Mouse (Mus musculus) layer of hippocampus, postnatal 10 days (tissue): ENCODE results near the gene Tmem222. TPM values are rescaled to one million over a fixed set of nuclear protein-coding genes. Genes with fewer than 3 reads are reported as not detected.

Experiments
- DNase-seq, 2 experiments: peaks; one replicate each; pipeline ENCODE4 v3.0.0; 2021; ENCODE audit warnings: low spot score in 2 of 2
- total RNA-seq, 2 experiments: library from RNA; stranded (reverse); gene quantifications; 2 replicates each; pipeline ENCODE4 v1.2.3; 2021

Gene Tmem222
- total RNA-seq, 2 experiments from 2014 or later = 74.9 to 80.1 TPM

DNA sequence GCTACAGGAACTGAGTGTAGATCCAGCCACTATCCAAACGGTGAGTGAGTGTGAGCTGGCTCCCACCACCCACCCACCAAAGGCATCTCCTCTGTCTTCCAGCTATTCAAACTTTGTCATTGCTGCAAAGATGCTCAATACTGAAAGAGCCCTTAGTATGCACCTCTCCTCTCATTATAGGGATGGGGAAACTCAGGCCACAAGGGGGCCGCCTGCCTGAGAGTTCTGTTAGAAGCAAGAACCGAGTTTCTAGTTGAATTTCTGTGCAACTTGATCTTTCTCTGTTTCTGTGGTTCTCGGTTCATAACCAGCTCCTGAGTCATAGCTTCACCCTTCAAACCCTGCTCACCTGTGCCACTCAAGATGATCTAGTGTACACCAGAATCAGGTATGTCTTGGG, 25.5 kb downstream of the Tmem222 start:
- peak in 1 of 2 experiments; percentile 34 for DNase-seq

DNA sequence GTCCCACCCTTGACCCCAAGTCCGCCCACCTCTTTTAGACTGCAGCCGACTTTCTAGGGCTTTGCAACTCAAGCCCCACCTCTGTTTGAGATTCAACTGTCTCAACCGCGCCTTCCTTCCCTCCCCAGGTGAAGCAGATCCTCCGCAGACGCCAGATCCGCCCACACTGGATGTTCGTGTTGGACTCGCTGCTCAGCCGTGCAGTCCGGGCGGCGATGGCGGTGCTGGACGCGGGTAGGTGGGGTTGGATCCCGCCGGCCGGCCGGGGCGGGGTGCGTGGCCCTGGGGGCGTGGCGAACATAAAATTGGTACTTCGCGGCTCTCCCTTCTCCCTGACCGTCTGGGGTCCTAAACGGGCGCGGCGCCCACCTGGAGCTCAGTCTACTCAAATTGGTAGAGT, 26.4 kb downstream of the Tmem222 start:
- no peak for DNase-seq

DNA sequence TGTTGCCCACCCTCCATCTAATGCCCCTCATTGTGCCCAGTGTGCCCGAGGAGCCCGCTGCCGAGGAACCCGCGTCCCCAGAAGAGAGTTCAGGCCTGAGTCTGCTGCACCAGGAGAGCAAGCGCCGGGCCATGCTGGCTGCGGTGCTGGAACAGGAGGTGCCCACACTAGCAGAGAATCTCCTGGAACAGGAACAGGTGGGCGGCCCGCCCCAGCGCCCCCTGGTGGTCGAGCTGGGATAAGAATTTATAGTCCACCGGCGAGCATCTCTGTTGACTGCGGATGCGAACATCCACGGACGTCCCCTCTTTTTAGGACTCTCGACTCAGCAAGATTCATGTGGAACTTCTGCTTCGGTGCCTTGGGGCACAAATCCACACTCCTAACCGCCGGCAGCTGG, 27.0 kb downstream of the Tmem222 start:
- DNase-seq = peak; percentile 88

DNA sequence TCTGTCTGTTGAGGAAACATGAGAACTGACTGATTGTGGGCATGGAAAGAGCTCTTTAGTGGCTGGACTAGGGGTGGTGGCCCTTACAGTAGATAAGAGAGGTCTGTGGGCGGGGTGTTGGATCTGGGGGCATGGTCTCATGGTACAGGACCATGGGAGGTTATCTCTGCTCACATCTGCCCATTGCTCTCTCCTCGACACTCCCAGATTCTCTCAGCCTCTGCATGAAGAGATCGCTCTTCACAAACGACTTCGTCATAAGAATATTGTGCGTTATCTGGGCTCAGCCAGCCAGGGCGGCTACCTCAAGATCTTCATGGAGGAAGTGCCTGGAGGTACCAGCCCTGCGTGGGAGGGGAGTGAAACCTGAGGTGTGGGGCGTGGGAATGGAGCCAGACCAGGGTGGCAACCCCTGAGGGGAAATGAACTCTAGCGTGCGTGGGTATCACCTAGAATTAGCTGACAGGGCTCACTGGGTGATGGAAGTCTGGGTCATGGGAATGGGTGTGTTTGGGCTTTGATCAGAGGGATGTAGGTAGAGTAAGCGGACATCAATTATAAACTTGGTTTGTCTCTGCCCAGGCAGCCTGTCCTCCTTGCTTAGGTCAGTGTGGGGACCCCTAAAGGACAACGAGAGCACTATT, 29.7 kb downstream of the Tmem222 start:
- DNase-seq = no peak

DNA sequence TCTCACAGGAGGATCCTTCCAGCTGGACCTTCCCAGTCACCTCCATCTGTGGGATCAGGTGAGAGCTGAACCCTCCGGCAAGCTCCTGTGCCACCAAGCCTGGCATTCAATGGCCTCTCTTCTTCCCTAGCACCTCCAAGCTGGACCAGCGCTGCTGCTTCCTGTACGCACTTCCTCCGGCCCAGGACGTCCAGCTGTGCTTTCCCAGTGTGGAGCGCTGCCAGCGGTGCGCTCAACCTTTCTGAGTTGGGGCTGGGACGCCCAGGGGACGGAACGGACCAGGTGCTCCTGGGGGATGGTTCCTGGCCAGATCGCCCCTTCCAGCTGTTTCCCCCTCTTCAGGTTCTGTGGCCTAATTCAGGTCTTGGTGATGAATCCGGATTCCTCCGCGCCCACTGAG, 30.5 kb downstream of the Tmem222 start:
- DNase-seq = no peak

DNA sequence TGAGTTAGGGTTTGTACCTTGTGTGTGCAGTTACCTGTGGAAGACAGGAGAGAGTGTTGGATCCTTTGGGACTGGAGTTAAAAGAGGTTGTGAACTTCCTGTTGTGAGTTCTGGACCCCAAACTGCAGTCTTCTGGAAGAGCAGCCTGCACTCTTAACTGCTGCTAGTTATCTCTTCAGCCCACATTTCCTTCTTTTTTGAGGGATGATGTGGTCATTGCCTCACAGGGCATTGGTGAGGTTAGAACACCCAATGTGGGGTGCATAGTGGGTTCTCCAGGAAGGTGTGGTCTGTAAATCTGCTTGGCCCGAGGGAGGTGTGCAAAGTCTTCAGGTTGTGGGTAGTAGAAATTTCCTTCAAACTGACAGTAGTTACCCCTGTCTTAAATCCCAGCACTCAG, 33.3 kb downstream of the Tmem222 start:
- no peak for DNase-seq

DNA sequence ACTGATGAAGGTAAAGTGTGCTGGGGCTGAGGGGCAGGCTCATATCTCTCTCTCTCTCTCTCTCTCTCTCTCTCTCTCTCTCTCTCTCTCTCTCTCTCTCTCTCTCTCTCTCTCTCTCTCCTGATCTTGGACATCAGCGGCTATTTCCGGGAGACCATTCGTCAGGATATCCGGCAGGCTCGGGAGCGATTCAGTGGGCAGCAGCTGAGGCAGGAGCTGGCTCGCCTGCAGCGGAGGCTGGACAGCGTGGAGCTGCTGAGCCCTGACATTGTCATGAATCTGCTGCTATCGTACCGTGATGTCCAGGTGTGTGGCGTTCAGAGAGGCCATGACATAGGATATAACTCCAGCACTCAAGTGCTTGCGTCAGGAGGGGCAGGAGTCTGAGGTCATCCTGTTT, 34.1 kb downstream of the Tmem222 start:
- DNase-seq = no peak

DNA sequence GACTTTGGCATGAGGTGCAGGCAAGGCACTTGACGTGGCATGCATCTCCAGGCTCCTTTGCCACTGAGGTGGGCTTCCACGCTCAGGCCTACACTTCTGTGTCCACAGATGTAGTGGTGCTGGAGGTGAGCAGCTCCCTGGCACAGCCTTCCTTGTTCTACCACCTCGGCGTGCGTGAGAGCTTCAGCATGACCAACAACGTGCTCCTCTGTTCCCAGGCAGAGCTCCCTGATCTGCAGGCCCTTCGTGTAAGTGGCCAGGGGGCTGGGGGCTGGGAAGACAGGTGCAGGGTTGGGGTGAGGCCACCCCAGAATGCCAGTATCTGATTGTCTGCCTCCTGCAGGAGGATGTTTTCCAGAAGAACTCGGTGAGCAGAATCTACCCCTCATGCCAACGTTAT, 34.9 kb downstream of the Tmem222 start:
- no peak for DNase-seq

DNA sequence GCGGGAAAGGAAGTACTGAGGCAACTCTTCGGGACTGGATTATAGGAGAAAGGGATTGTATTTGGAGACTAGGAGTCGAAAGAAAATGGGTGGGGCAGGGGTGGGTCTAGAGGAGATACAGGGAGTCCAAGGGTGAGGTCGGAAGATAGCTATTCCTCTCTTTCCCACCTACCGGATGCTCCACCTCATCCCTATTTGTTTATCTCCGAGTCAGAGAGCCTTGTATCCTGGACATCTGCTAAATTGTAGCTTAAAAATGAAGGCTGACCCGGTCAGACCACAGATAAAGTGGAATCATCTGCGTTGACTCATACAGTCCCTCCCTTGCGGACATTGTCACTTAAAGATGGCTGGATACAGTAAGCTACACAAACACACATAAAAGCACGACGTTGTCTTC, 35.7 kb downstream of the Tmem222 start:
- DNase-seq = no peak

DNA sequence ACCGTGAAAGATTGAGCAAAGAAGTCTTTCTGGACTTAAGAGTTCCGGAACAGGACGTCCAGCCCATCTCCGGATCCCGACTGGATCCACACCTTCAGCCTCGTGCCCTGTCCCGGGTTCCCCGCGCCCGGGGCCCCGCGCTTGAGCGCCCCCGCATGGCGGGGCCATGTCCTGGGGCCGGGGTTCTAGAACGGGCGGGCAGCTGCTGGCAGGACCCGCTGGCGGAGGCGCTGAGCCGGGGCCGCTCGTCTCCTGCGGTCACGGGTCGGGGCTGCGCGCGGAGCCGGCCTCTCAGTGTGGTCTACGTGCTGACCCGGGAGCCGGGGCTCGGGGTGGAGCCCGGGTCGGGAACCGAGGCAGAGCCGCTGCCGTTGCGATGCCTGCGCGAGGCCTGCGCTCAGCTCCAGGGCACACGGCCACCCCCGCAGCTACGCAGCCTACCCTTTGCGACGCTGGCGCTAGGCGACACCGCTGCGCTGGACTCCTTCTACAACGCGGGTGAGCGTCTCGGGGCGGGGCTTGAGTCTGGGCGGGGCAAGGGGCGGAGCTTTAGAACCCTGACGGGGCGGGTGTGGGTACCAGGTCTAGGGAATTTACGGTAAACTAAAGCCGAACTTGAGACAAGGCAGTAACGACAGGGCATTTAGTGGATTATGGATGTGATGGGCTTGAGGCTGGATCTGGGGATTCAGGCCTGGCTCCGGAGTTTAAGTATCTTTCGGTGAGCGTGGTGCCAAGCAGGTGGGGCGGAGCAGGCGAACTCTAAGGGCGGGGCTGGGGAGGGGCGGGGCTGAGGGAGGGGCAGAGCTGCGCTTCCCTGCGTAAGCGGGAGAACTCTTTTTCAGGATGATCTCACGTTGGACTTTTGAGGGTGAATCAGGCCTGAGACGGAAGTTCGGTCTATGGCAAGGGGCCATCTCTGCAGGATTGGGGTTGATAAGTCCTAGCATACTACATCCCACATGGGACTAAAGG, 36.4 kb downstream of the Tmem222 start:
- peak; percentile 84 to 90 for DNase-seq

DNA sequence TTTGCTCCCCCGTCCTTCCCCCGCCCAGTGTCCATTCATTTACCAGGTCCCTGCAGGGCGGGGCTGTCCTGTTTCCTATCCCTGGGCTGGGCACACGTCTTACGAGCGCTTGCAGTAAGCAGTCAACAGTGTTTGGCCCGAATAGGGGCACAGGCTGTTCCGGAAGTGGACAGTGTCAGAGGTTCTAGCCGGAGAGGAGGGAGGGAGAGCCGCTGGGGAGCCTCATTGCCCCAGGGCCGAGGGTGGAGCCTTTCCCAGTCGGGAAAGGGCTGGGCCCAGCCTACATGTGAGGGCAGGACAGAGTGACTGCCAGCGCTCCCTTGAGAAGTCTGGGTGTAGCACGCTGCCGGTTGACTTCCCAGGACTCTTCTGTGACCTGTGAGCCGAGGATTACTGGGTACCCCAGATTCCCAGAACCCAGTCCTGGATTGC, 37.1 kb downstream of the Tmem222 start, which contains the start of gene Map3k6:
Gene Map3k6, plus strand, starts transcription at position 329 of the 432 bp plus-strand sequence.
- no peak for DNase-seq

DNA sequence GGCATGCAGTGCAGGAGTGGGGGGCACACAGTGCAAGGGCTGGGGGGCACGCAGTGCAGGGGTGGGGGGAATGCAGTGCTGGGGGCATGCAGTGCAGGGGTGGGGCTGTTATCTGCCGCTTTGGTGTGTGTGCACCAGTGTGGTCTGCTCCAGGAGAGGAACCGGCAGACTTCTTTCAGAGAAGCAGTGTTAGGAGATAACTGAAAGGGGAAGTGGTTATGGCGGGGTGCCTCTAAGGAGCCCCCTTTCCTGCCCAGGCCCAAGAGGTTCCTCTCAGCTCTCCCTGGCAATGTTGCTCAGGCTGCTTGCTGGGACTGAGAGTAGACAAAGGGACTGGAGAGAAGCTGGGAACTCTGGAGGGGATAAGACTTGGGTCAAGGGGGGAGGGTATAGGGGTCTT, 39.7 kb downstream of the Tmem222 start:
- DNase-seq = no peak

DNA sequence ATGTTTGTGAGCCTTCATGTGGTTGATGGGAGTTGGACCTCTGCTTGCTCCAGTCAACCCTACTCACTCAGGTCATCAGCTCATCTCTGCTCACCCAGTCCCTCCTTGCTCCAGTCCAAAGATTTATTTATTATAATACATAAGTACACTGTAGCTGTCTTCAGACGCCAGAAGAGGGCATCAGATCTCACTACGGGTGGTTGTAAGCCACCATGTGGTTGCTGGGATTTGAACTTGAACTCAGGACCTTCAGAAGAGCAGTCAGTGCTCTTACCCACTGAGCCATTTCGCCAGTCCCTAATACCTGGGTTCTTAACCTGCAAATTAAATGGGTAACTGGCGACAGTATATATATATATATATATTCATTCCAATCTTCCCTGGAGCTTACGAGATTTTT, 42.2 kb downstream of the Tmem222 start:
- no peak for DNase-seq

DNA sequence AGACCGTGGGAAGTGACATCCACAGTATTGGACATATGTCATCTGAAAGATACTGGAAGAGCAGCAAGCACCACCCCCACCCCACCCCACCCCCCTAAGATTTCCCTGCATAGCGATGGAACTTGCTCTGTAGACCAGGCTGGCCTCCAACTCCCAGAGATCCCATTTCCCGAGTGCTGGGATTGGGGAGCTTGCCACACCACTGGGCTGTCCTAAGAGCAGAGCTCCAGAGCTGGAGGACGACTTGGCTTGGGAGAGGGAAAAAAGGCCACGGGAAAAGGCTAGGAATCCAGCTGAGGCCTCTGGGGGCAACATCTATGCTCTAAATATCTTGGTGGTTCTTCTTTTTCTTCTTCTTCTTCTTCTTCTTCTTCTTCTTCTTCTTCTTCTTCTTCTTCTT, 42.8 kb downstream of the Tmem222 start:
- DNase-seq = no peak

DNA sequence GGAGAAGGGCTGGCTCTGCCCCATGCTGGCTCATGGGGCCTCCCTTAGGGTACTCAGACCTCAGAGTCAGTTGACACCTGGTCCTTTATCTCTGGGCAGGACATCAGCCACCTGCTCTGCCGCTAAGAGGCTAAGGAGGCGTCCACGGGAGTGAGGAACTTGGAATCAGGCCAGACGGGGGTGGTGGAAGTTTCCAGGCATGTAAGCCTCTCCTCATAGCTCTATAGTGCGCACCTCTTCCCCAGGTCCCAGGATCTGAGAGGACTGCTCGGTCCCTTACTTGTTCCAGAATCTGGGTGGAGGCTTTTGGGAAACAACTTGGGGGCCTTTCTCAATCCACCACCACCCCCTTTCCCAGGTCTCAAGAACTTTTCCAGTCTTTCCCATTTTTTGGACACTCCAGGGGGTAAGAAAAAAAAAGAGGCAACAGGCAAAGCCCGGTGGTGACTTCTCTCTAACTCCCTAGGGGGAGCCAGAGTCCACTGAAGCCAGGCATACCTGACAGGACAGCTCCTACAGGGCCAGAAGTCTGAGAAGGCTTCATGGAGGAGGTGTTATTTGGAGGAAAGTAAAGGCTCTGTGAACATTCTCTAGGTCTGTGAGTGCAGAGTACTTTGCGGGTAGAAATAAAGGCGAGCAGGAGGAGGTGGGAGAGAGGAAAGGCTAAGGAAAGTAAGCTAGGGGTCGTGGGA, 44.2 kb downstream of the Tmem222 start:
- DNase-seq = no peak

DNA sequence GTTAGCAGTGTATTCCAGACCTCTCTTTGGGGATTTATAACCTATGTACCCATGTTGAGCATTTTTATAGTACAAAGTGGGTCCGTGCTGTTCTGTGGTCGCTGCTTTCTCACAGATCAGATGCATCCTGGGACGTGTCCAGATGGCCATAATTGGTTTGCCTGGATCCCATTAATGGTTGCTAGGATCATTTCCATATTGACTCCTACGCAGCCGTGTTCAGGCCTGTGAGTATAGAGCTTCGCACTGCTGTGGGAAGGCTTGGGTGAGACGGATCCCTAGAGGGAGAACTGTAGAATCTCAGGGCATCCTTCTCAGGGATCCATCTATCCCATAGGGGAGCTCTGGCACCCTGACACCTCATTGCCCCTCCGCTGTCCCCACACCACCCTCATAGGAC, 48.0 kb downstream of the Tmem222 start:
- DNase-seq = peak in 1 of 2 experiments; percentile 36

DNA sequence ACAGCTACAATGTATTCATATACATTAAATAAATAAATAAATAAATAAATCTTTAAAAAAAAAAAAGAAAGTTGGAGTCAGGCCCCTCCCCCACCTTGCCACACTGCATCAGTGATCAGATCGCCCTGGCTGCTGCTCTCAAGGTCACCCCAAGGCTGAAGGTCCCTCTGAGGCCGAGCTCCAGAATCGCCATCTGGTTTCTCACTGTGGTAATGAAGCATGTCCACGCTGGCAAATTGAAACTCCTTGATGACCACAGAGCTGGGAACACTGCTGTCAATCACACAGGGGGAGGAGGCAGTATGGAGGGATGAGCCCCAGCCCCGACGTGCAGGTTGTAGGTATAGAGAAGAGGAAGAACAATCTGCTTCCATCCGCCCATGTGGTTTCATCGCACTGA, 50.0 kb downstream of the Tmem222 start:
- no peak for DNase-seq

DNA sequence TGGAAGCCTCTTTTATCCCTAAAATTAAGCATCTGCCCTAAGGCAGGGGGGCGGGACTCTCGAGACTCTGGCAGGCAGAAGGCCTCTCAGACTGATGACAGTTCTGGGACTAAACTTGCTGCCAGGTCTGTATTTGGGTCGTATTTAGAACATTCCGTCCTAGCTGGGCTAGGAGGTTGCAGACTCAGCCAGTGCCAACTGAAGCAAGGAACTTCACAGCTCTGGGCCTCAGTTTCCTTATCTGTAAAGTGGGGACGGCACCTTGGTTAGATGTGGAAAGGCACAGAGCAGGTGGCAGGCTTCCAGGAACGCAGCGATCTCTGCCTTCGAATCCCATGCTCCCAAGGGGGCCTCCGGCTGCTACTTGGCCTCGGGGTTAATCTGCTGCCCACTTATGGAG, 51.5 kb downstream of the Tmem222 start:
- DNase-seq = no peak

DNA sequence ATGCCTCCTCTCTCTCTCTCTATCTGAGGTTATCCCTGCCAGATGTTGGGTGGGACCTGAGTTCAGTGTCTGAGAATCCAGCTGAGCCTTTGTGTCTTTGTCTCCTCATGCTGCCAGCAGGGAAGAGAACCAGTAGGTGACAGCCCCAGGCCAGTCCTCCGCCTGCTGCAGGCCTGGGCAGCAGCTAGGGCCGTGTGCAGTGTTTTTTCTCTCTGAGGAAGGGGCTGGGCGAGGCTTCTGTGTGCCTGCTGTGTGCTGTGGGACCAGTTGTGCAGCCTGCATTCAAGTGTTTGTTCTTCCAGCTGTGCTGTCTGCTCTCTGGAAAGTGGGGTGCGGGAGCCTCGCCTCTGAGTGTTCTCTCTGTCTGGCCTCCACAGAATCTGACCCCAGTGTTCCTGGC, 53.7 kb downstream of the Tmem222 start:
- DNase-seq = no peak

DNA sequence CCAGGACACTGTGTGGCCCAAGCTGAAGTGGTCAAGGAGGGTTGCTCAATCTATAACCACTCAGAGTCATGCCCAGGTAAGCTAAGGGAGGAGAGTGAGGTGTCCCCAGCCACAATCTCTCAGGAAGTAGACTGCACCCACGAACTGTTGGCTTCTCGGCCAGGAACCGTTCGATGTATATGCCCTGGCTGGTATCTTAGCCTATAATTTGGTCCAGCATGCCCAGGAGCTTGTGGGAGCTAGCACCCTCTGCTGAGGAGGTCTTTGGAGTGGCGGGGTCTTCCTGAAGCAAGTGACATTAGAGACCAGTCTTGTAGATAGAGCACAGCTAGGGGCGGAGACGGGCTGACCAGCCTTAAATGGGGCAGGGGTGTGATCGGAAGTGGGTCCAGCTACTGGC, 55.9 kb downstream of the Tmem222 start:
- DNase-seq = no peak

DNA sequence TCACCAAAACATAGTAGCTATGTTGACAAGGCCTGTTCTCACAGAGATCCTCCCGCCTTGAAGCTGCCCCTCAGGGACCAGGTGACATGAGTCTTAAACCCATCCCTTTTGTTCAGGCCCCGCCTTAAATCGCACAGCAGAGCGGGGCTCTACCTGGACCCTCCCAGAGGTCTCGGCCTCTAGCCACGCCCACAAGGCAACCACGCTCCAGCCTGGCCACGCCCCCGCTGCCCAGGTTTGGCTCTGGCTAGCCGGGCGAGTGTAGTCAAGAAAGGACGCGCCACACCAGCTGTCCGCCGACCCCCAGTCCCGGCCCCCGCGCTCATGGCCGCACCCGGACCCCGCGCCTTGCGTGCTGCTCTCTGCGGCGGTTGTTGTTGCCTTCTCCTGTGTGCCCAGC, 56.9 kb downstream of the Tmem222 start:
- no peak for DNase-seq

DNA sequence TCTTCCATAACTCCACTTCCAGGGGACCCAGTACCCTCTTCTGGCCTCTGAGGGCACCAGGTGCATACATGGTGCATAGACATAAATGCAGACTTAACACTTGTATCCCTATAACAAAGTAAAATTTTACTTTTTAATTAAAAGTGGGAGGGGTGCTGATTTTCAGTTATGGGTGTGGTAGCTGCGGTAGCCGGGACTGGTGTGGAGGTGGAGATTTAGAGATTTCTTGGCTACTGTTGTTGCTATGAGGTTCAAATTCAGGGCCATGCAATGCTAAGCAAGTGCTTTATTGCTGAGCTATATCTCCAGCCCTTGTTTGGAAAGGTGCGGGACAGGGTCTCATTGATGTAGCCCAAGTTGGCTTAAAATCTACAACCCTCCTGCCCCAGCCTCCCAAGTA, 58.8 kb downstream of the Tmem222 start:
- no peak for DNase-seq
